Mouse (Mus musculus) hematopoietic stem cell, adult 5-6 weeks (primary cell): ENCODE results near the gene Nfic. TPM values are rescaled to one million over a fixed set of nuclear protein-coding genes. Genes with fewer than 3 reads are reported as not detected.

Experiments
- ATAC-seq, 2 experiments: fragments of 125-278 bp in 1 of 2; replicated peaks in 1 of 2; 2 replicates each; pipeline ENCODE4 v1.8.0; 2016 to 2017; ENCODE audit warnings: inconsistent platforms in 2 of 2, mild to moderate bottlenecking in 2 of 2, moderate number of reproducible peaks in 2 of 2, low read depth in 1 of 2, moderate TSS enrichment in 1 of 2; ENCODE audit not compliant: low FRiP score in 2 of 2, poor library complexity in 2 of 2, severe bottlenecking in 2 of 2, insufficient read depth in 1 of 2, low TSS enrichment in 1 of 2
- total RNA-seq: library from RNA; stranded (forward); fragments of 172-1452, 232-1000 nt; gene quantifications from 2 replicates; pipeline ENCODE4 v1.2.3, GENCODE M21; 2017

Nfic gene
- 10.8 and 12.1 TPM in 2 replicates for total RNA-seq

DNA sequence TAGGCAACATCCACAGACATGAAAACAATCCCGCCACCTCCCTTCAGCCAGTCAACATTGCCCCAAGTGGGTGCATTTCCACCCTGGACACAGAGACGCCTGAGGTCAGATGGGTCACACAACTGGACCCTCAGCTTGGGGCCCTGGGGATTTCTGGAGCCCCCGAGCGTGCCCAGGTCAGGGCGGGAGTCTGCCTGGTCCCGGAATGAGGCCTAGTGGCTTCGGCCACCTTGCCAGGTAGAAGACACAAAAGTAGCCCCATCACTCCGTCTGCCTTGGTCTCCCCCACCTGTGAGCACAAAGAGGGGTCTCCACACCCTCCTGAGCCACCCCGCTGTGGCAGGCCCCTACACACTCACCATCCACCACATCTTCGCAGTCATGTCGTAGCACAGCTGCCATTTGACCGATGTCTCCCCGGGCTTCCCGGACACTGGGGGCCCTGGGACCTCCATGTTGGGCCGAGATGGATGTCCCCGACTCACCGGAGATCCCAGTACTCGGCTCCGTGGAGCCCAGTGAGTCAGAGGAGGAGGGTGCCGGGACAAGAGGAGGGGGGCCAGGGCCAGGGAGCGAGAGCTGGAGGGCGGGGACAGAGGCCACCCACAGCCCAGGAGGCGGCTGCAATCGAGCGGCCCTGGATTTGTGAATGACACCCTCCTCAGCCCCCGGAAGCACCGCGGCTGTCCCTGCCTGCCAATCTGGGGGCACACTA is at the start of gene Nfic:
Nfic (minus strand) TSS at position 455 of the 715 bp plus-strand sequence.
- no peak for ATAC-seq

DNA sequence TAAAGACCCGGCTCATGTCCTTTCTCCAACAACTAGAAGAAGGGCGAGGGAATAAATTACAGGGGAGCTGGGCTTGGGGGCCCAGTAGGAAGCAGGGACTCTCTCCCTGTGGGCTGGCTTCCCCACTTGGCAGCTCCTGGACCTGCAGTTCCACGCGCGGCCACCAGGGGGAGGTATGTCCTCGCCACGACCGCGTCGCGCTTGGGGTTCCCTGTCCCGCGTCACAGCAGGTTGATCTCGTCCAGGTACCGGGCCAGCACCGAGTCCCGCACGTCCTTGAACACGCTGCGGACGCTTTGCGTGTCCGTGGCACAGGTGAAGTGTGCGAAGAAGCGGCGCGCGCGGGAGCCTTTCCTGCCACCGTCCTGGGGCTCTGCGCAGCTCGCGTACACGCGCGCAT is 47.2 kb upstream of the Nfic start:
- ATAC-seq: peak; percentile 58 to 63

DNA sequence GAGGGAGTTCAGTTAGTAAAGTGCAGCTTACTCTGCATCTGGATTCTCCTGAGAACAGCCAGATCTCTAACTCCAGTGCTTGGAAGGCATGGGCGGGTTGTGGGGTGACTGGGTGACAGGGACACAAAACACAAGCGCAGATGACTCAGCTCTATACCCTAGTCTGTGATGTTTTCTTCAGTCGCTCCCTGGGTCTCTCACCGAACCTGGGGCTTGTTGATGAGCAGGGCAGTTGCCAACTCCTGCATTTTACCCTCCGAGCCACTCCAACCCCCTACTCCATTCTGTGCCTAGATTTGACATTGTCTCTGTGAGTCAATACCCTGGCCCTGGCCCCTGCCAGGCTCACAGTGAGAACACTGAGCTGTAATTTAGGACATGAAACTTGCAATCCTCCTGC is 46.4 kb upstream of the Nfic start:
- ATAC-seq: no peak

DNA sequence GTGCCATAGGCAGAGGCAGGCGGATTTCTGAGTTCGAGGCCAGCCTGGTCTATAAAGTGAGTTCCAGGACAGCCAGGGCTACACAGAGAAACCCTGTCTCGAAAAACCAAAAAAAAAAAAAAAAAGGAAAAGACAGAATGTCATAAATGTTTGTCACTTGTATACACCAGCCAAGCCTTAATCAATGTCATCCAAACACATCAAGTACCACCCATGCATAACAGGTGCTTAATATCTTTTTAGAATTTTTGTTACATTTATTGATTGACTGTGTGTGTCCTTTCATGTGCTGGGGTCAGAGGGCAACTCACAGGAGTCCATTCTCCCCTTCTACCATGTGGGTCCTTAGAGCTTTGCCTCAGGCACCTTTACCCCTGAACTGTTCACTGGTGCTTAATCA is 44.6 kb upstream of the Nfic start, which contains the start of gene S1pr4:
S1pr4 (minus strand) TSS at position 101 of the 400 bp plus-strand sequence.
- ATAC-seq: no peak

DNA sequence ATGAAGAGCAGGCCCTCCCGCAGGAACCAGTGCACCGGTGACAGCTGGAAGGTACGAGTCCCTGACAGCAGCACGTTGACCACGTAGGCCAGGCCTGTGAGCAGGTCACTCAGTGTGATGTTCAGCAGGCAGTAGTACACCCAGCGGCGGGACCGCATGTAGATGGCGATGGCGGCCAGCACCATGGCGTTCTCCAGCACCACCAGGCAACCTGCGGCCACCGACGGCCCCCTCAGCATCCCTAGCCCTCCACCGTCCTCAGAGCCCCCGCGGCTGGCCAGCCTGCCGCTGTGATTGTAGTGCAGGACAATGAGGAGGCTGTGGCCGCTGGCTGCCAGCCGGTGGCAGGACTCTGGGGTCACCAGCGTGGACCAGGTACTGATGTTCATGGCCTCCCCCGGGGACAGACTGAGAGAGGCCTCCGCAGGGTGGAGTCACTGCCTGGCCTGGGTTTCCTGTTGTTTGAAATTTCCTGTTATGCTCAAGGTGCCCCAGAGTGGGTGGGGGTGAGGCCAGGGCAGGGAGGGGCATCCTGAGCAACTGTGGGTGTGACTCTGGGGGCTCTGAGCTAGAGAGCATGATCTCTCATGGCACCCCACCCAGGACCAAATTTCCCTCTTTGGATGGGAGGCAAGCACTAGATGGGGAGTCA is 43.9 kb upstream of the Nfic start:
- ATAC-seq: peak; percentile 25 to 36

DNA sequence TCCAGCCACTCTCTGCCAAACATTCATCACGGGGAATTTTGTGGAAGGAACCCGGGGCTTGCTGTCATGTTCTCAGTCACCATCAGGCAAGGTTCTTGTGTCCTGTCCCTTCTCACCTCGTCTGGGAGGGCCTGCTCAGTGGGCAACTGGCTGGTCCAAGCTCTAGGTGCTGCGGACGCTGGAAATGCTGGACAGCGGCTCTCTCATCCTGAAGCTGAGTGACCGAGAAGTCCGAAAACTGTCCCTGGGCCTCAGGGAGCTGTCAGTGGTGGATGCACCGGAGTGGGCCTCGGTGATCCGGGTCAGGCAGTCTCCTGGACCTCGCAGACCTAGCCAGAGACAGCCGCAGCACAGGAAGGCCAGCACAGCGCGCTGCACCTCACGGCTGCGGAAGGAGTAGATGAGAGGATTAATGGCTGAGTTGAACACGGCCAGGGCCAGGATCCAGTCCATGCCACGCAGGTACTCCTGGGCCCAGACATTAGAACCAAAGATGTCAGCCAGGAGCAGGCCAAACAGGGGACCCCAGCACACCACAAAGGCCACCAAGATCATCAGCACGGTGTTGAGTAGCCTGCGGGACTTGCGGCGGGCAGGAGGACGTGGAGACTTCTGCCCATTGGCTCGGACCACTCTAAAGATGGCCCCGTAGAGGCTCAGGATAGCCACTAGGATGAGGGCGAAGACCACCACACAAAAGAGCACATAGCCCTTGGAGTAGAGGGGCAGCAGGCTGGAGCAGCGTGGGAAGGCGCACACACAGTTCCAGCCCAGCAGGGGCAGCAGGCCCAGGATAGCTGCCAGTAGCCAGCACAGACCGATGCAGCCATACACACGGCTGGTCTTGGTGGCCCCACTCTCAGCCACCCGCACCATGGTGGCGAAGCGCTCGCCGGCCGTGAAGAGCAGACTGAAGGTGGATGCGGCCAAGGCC is 43.1 kb upstream of the Nfic start:
- peak in 1 of 2 experiments; percentile 11; a peak in 1 of 4 replicates for ATAC-seq

DNA sequence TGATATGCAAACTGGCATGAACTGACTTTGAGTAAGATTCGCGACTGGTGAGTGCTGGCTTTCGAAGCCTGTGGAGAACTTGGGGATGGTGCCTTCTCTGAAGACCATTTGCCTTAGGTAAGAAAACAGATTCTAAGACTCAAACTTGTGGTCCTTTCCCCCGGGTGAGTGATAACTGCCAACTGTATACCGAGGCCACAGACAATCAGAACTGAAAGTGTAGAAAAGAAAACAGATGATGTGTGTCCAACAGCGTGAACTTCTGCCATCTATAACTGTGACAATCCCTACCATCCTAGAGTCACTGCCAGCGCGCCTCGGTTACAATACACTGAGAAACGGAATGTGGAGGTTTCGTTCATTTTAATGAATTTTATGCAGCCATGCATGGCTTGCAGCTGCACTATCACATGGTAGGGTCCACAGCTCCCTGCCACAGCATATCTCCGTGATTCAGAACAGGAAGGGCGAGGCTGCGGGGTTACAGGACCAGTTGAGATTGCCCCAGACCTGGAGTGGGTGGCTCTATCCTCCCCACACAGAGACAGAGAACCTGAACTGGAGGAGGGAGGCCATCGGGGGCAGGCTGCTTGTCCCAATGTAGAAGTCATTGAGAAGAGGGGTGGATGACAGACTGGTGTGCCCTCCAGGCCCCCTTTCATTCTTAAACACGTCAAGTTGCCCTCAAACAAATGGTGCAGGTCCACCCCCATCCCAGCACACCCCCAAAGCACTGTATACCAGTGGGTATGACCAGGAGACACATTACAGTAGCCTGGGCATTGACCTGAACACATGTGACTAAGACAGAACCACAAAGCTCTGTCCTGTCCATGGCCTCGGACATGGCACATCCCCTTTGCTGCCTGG is 42.2 kb upstream of the Nfic start:
- no peak for ATAC-seq

DNA sequence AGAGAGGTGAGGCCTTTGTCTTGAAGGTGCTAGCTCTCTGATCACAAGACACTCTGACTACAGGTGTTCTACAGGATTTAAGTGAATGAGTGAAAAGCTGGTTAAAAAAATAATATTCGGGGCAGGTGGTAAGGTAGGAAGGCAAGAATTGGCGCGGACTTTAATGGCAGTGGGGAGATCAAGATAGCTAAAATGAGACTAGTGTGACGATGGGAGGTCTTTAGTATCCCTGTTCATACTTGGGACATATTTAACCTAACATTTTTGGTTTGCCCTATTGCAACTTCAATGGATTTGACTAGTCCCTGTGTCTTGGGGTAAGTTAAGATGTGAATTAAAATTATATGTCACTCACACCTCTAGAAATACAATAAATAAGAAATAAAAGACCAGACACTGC is 41.5 kb upstream of the Nfic start:
- no peak for ATAC-seq

DNA sequence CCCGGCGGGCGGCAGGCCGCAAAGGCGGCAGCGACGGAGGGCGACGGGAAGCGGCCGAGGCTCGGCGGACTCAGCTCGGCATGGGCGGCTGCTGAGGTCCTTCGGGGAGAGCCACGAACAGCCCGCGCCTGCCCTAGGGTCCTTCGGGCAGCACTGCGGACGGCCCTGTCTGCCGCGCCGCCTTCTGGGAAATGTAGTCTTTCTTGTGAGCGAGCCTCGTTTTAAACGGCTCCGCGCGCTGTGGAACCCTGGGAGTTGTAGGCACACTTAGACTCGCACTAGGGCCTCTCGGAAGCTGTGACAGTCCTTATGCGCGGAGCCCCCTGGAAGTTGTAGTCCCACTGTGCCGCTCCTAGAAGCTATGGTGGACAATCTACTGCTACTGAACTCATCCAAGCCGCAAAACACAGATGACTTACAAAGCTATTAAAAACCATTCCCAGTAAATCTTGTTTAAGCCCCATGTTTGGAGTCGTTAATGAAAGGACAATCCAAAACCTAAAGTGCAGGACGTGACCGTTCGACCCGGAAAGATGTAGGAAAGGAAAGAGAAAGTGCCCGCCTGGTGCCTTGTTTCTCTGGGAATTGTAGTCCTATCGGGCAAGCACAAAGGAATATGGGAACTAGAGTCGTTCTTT is 40.9 kb upstream of the Nfic start, which contains the start of gene Ncln:
Ncln (minus strand) TSS at position 129 of the 638 bp plus-strand sequence.
- peak; percentile 82 to 86 for ATAC-seq

DNA sequence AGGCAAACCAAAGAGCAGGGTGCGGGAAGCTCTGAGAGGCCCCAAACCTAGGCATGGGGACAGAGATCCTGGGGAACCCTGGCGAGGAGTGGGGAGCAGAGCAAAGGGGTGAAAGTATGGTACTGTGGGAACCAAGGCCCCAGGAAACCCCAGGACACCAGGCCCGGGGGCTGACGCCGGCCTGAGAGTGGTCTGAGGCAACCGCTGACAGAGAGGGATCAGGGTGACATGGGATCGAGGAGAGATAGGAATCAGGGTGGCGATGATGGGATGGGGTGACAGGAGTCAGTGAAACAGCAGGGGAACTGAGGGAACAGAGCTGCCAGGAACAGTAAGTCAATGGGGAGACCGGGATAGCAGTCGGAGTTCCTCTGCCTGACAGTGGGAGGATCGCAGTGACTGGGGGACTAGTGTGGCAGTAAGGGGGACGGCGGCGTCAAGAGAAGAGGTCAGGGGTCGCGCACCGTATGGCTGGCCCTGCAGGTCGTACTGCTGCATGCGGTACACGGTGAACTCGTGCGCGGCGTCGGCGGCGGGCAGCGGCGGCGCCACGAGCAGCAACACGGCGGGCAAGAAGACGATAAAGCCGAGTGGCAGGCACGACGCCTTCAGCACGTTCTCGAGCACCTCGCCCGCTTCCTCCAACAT is 40.3 kb upstream of the Nfic start:
- no peak for ATAC-seq

DNA sequence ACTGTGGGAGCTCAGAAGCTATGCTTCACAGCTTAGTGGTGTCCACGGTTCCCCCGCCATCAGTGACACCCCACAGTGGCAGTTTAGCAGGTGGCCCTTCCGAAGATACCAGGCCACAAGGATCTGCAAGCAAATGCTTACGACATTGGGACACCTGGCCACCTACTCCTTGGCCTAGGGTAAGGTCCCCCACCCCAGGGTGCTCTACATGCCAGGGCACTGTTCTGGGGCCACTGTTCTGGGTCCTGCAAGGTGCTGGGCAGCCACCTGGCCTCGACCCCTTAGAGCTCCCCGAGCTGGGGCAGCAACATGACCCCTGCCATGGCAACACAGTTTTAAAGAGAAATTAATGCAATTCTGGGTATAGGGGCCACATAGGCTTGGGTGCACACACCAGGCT is 39.7 kb upstream of the Nfic start:
- ATAC-seq: no peak

DNA sequence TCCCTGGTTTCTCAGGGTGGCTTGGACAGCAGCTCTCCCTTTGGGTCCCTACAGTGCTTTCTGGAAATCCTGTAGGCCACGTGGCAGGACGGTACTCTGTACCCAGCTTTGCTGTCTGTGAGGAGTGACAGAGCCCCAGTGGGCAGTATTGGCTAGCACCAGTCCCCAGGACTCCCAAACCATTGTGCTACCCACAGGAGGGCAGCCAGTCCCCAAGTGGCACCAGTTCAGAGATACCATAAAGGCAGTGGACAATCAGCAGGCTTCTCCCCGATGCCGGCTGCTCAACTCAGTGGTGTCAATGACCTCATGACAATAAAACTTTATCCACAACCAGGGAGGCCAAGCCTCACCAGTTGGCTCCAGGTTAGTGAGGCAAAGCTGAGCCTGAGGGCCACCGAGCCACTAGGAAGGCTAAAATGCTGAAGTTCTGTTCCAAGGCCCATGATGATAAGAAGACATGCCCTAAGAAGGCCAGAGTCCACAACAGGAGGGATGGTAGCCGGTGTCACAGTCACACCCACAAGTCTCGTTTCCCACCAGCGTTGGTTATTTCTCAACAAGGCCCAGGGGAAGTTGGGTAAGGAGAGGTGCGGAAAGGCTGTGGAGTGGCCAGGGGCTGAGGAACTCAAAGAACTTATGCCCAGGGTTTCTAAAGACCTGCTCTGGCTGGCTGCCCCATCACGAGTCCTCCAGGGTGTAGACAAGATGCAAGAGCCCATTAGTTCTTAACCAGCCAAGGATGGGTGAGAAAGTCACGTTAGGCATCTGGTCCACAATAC is 39.0 kb upstream of the Nfic start:
- no peak; a peak in 1 of 4 replicates for ATAC-seq

DNA sequence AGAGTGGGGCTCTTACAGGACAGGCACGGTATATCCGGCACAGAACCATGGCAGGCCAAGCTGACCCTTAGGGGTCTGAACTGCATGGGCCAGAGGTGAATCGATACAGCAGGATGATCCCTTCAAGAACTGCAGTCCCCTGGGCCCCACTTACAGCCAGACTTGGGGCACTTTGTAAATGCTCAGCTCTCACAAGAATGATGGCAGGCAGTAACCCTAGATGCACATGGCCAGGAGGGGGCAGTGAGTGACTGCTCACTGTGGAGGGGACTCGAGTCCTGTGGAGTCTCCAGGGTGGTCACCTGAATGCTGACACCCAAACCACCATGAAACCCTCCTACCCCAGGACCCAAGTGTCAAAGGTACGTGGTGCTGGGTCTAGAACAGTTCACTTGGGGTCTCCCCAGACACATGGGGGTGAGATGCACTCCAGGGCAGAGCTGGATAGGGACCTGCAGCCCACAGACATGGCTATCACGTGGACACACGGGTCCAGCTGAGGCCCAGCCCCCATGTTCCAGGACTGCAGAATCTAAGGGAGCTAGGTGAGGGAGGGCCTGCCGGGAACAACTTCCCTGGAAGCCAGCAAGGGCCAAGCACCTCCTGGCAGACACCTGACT is 38.3 kb upstream of the Nfic start:
- no peak for ATAC-seq

DNA sequence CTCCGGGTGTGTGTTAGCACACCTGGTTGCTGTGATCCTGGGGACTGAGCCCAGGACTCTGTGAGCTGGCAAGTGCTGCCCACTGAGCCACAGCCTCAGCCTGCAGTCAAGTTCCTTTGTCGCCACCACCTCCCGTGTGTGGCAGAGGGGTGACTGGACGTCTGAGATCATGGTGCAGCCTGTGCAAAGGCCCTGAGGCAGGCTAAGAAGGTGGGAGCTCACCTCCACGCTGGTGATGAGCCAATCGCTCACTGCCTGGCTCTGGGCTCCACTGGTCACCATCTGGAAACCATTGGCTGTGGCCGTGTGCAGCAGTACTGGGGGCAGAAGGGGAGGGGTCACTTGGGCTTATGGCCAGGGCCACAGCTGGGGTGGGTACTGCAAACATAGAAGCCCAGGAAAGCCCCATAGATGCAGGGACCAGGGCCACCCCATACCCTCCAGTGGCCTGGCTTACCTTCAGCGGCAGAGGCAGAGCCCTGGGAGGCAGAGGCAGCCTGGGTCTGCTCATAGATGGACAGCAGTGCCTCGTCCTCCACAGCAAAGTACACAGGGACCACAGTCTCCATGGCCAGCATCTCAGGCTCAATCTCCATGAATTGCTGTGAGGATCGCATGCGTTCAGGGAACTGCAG is 37.3 kb upstream of the Nfic start:
- ATAC-seq: no peak

DNA sequence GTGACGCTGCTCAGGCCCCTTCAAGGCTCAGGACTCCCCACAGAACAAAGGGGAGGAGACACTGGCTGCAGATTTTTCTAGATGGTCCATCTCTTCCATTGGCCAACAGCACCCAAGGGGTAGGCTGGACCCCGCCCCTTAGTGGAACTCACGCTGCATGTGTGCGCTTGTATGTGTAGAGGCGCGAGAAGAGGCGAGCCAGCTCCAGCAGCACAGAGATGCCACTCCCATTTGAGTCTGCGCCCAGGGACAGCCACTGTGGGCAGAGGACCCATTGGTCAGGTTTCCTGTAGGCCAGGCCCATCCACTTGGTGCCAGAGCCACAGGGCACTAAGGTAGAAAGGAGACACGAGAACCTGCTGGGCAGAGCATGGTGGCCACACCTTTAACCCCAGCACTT is 35.6 kb upstream of the Nfic start:
- no peak for ATAC-seq
